Mouse (Mus musculus) midbrain, postnatal 0 days (tissue): ENCODE measurements at regions not wholly inside any gene's neighbourhood (a gene's known extent, or its start where the extent isn't known, plus 50 kb on each side); places are given as distances from the start of the nearest gene placed in this dataset.

Experiments
- ATAC-seq: fragments of 200-750 bp; cut with Nextera tagmentation; 2 replicates; pipeline ENCODE4 v1.8.0; 2017; ENCODE audit warnings: moderate number of reproducible peaks, mild to moderate bottlenecking, moderate TSS enrichment, moderate library complexity; ENCODE audit not compliant: low FRiP score
- DNase-seq: peaks from one replicate; pipeline ENCODE4 v3.0.0-alpha.2; 2015; ENCODE audit warnings: low spot score
- H3K27ac ChIP-seq: fragments of 300-500 bp; sonication (generic); 2 replicates; pipeline ENCODE4 v1.5.1; 2014; ENCODE audit warnings: low read depth, mild to moderate bottlenecking, low read length, mixed read lengths
- H3K27me3 ChIP-seq: fragments of 300-500 bp; sonication (generic); 2 replicates; pipeline ENCODE4 v1.6.1; 2014; ENCODE audit warnings: low read length, control low read depth, mixed read lengths; ENCODE audit not compliant: insufficient read depth
- H3K36me3 ChIP-seq: fragments of 300-500 bp; sonication (generic); 2 replicates; pipeline ENCODE4 v1.6.1; 2014; ENCODE audit warnings: low read length, control low read depth, mixed read lengths; ENCODE audit not compliant: insufficient read depth
- H3K4me1 ChIP-seq: fragments of 300-500 bp; sonication (generic); 2 replicates; pipeline ENCODE4 v1.6.1; 2014; ENCODE audit warnings: mild to moderate bottlenecking, control low read depth, antibody characterized with exemption, low read length, mixed read lengths; ENCODE audit not compliant: insufficient read depth
- H3K4me2 ChIP-seq: fragments of 300-500 bp; sonication (generic); 2 replicates; pipeline ENCODE4 v1.6.1; 2014; ENCODE audit warnings: low read depth, mild to moderate bottlenecking, low read length, mixed read lengths; ENCODE audit not compliant: poor library complexity, severe bottlenecking
- H3K4me3 ChIP-seq: fragments of 300-500 bp; sonication (generic); 2 replicates; pipeline ENCODE4 v1.5.1; 2014; ENCODE audit warnings: low read depth, mild to moderate bottlenecking, low read length, moderate library complexity
- H3K9ac ChIP-seq: fragments of 300-500 bp; sonication (generic); replicated peaks from 2 replicates; pipeline ENCODE4 v1.6.1; 2014; ENCODE audit warnings: mild to moderate bottlenecking, low read length, moderate library complexity, mixed read lengths; ENCODE audit not compliant: poor library complexity, severe bottlenecking
- H3K9me3 ChIP-seq: fragments of 300-500 bp; sonication (generic); 2 replicates; pipeline ENCODE4 v1.6.1; 2016; ENCODE audit warnings: low read length, control low read depth
- CTCF ChIP-seq: IDR thresholded peaks from 2 replicates; pipeline ENCODE4 v1.5.1; 2016; ENCODE audit warnings: antibody characterized with exemption, mild to moderate bottlenecking
- WGBS: fragments of 180-500 bp; shearing (Covaris S2); extraction: QIAGEN DNeasy Blood & Tissue Kit; methylation state at CpG from one replicate; pipeline ENCODE4 v1.1.7; 2014; 5-methylcytosine and 5-hydroxymethylcytosine counted together

- Histone ChIP-seq H3K27me3 (no peaks in the 10 kb centered on the region), H3K27ac (no peak overlapping the region; the same call in 1 of the 2 replicates), H3K4me2 (no peak overlapping the region), H3K9me3 (no peaks in the 10 kb centered on the region), H3K36me3 (no peaks in the 10 kb centered on the region), H3K4me3 (no peak overlapping the region), H3K4me1 (0 out of 2 replicates have a peak, but pooled peaks cover 3% of the 10 kb centered on the region), H3K9ac (no peak overlapping the region)
- 47% methylated on average over 5 of the region's 5 CpGs for WGBS
- no peak for DNase-seq
- TF ChIP-seq CTCF = no peak
- ATAC-seq = no peak
Observed at GRCm38 (mm10) chr10:118722132-118722551, 147.9 kb downstream of the Dyrk2 start.

GRCm38 (mm10) chr10:118722671-118723070, 147.3 kb downstream of the Dyrk2 start:
- H3K9ac ChIP-seq = no peak overlapping the region
- no peak for TF ChIP-seq CTCF
- no peaks in the 10 kb centered on the region for H3K36me3 ChIP-seq
- WGBS = 42% methylated on average over 3 of the region's 3 CpGs
- H3K4me2 ChIP-seq = no peak overlapping the region
- H3K4me3 ChIP-seq = no peak overlapping the region
- 0 out of 2 replicates have a peak, but pooled peaks cover 3% of the 10 kb centered on the region for H3K4me1 ChIP-seq
- DNase-seq (no peak), ATAC-seq (no peak)
- no peaks in the 10 kb centered on the region for H3K27me3 ChIP-seq
- no peak overlapping the region for H3K27ac ChIP-seq
- no peaks in the 10 kb centered on the region for H3K9me3 ChIP-seq

- no peak for TF ChIP-seq CTCF
- H3K27me3 ChIP-seq = no peaks in the 10 kb centered on the region
- WGBS = 91% methylated on average over 4 of the region's 4 CpGs
- H3K9ac ChIP-seq = no peak overlapping the region
- no peaks in the 10 kb centered on the region for H3K4me1 ChIP-seq
- H3K4me3 ChIP-seq = no peak overlapping the region
- ATAC-seq = no peak
- no peak overlapping the region for H3K4me2 ChIP-seq
- no peaks in the 10 kb centered on the region for H3K9me3 ChIP-seq
- no peaks in the 10 kb centered on the region for H3K36me3 ChIP-seq
- no peak for DNase-seq
- no peak overlapping the region for H3K27ac ChIP-seq
Observed at GRCm38 (mm10) chr10:118736093-118736492, 133.9 kb downstream of the Dyrk2 start.

- no peaks in the 10 kb centered on the region for H3K27me3 ChIP-seq
- no peaks in the 10 kb centered on the region for H3K36me3 ChIP-seq
- DNase-seq (no peak), ATAC-seq (no peak)
- H3K27ac ChIP-seq = no peak overlapping the region
- no peaks in the 10 kb centered on the region for H3K9me3 ChIP-seq
- H3K4me2 ChIP-seq = no peak overlapping the region
- H3K9ac ChIP-seq = no peak overlapping the region
- TF ChIP-seq CTCF = no peak
- no peaks in the 10 kb centered on the region for H3K4me1 ChIP-seq
- H3K4me3 ChIP-seq = no peak overlapping the region
Observed at GRCm38 (mm10) chr10:118737064-118737463, 132.9 kb downstream of the Dyrk2 start.

- H3K4me2 ChIP-seq = no peak overlapping the region
Observed at GRCm38 (mm10) chr10:118739849-118740481, 130.0 kb downstream of the Dyrk2 start.

GRCm38 (mm10) chr10:118743831-118744230, 126.2 kb downstream of the Dyrk2 start:
- TF ChIP-seq CTCF = no peak
- H3K4me1 ChIP-seq = peaks cover 5% of the 10 kb centered on the region; the same call in 1 of the 2 replicates
- H3K4me2 ChIP-seq = no peak overlapping the region
- no peak overlapping the region for H3K9ac ChIP-seq
- no peak for DNase-seq
- no peak for ATAC-seq
- H3K27ac ChIP-seq = no peak overlapping the region
- no peak overlapping the region for H3K4me3 ChIP-seq
- no peaks in the 10 kb centered on the region for H3K36me3 ChIP-seq
- WGBS = 95% methylated on average over 9 of the region's 9 CpGs
- no peaks in the 10 kb centered on the region for H3K9me3 ChIP-seq
- no peaks in the 10 kb centered on the region for H3K27me3 ChIP-seq

More at GRCm38 (mm10) chr10:118739849-118740481, 130.0 kb downstream of the Dyrk2 start:
- WGBS = 79% methylated on average over 10 of the region's 10 CpGs
- no peaks in the 10 kb centered on the region for H3K27me3 ChIP-seq
- H3K4me1 ChIP-seq = no peaks in the 10 kb centered on the region
- H3K27ac ChIP-seq = no peak overlapping the region
- no peak overlapping the region for H3K9ac ChIP-seq
- no peaks in the 10 kb centered on the region for H3K9me3 ChIP-seq
- ATAC-seq (no peak), DNase-seq (no peak)
- no peaks in the 10 kb centered on the region for H3K36me3 ChIP-seq
- no peak overlapping the region for H3K4me3 ChIP-seq
- TF ChIP-seq CTCF = no peak
